Mouse (Mus musculus) heart, adult 2 months (tissue): ENCODE results near the gene Gm21954.

Source experiments
- CTCF ChIP-seq: fragments of 200-600 bp; IDR thresholded peaks from 2 replicates; pipeline ENCODE4 v1.8.1; 2022; ENCODE audit warnings: antibody characterized with exemption, mild to moderate bottlenecking, moderate library complexity
- EP300 ChIP-seq: fragments of 200-500 bp; IDR thresholded peaks from 2 replicates; pipeline ENCODE4 v1.6.1; 2011; ENCODE audit warnings: low read depth, low read length, control low read depth; ENCODE audit not compliant: insufficient read depth
- POLR2A ChIP-seq: fragments of 200-500 bp; IDR thresholded peaks from 2 replicates; pipeline ENCODE4 v1.6.1; 2011; ENCODE audit warnings: mild to moderate bottlenecking, low read depth, low read length, control low read depth; ENCODE audit not compliant: insufficient read depth

GRCm38 (mm10) chr3:55442012-55442645 lies 29.9 kb downstream of the Gm21954 start:
- TF ChIP-seq POLR2A (no peak), CTCF (no peak), EP300 (no peak)
